Mouse (Mus musculus) heart, embryonic 12.5 days (tissue): Measurements from ENCODE around the gene Ppm1m. TPM values are rescaled to one million over a fixed set of nuclear protein-coding genes. Genes with fewer than 3 reads are reported as not detected.

ENCODE experiments used
- ATAC-seq: fragments of 200-750 bp; cut with Nextera tagmentation; 2 replicates; pipeline ENCODE4 v1.8.0; 2017; ENCODE audit warnings: moderate TSS enrichment, moderate library complexity; ENCODE audit not compliant: insufficient number of reproducible peaks, low FRiP score
- H3K27ac ChIP-seq: fragments of 300-500 bp; sonication (generic); 2 replicates; pipeline ENCODE4 v1.5.1; 2016; ENCODE audit warnings: mild to moderate bottlenecking, moderate library complexity; ENCODE audit not compliant: poor library complexity, severe bottlenecking
- H3K27me3 ChIP-seq: fragments of 300-500 bp; sonication (generic); replicated peaks from 2 replicates; pipeline ENCODE4 v1.6.1; 2016; ENCODE audit warnings: mild to moderate bottlenecking, moderate library complexity
- H3K36me3 ChIP-seq: fragments of 300-500 bp; sonication (generic); 2 replicates; pipeline ENCODE4 v1.6.1; 2016; ENCODE audit warnings: mild to moderate bottlenecking, moderate library complexity
- H3K4me1 ChIP-seq: fragments of 300-500 bp; sonication (generic); replicated peaks from 2 replicates; pipeline ENCODE4 v1.6.1; 2016; ENCODE audit warnings: mild to moderate bottlenecking
- H3K4me2 ChIP-seq: fragments of 300-500 bp; sonication (generic); 2 replicates; pipeline ENCODE4 v1.6.1; 2016; ENCODE audit warnings: mild to moderate bottlenecking, moderate library complexity
- H3K4me3 ChIP-seq: fragments of 300-500 bp; sonication (generic); 2 replicates; pipeline ENCODE4 v1.5.1; 2016; ENCODE audit warnings: mild to moderate bottlenecking
- H3K9ac ChIP-seq: fragments of 300-500 bp; sonication (generic); 2 replicates; pipeline ENCODE4 v1.6.1; 2016; ENCODE audit warnings: mild to moderate bottlenecking, moderate library complexity
- H3K9me3 ChIP-seq: fragments of 300-500 bp; sonication (generic); replicated peaks from 2 replicates; pipeline ENCODE4 v1.6.1; 2016; ENCODE audit warnings: mild to moderate bottlenecking, moderate library complexity
- WGBS: fragments of 180-500 bp; shearing (Covaris S2); methylation state at CpG from one replicate; pipeline ENCODE4 v1.1.7; 2016; 5-methylcytosine and 5-hydroxymethylcytosine counted together
- polyA plus RNA-seq: library from polyadenylated mRNA; unstranded; fragments of >200 nt; fragmentation: Nextera tagmentation; extraction: Ambion mirVana; gene quantifications from 2 replicates; pipeline ENCODE4 v1.2.1, GENCODE M21; 2016

The Ppm1m gene
- polyA plus RNA-seq, 1 experiment from 2014 or later = 30.7 TPM

GRCm38 (mm10) chr9:106191355-106191754 is 8.2 kb downstream of the Ppm1m start:
- peaks cover 88% of the 10 kb centered on the region for H3K36me3 ChIP-seq
- no peak overlapping the region for H3K27ac ChIP-seq
- no peak for ATAC-seq
- H3K9ac ChIP-seq = no peak overlapping the region
- H3K9me3 ChIP-seq = no peaks in the 10 kb centered on the region
- no peaks in the 10 kb centered on the region for H3K27me3 ChIP-seq
- WGBS = 91% methylated on average over 1 of the region's 1 CpGs
- no peaks in the 10 kb centered on the region for H3K4me1 ChIP-seq
- no peak overlapping the region for H3K4me2 ChIP-seq
- no peak overlapping the region for H3K4me3 ChIP-seq

- Histone ChIP-seq H3K9ac (no peak overlapping the region), H3K4me2 (no peak overlapping the region), H3K4me1 (no peaks in the 10 kb centered on the region), H3K27ac (no peak overlapping the region), H3K27me3 (no peaks in the 10 kb centered on the region), H3K36me3 (peaks cover 90% of the 10 kb centered on the region), H3K9me3 (no peaks in the 10 kb centered on the region), H3K4me3 (no peak overlapping the region)
- WGBS = 88% methylated on average over 5 of the region's 5 CpGs
- no peak for ATAC-seq
Measured at GRCm38 (mm10) chr9:106183996-106184395, 15.6 kb downstream of the Ppm1m start.

- ATAC-seq = no peak
- H3K4me2 ChIP-seq = no peak overlapping the region
- no peak overlapping the region for H3K9ac ChIP-seq
- no peak overlapping the region for H3K27ac ChIP-seq
- peaks cover 89% of the 10 kb centered on the region for H3K36me3 ChIP-seq
- WGBS = 90% methylated on average over 4 of the region's 4 CpGs
- no peaks in the 10 kb centered on the region for H3K9me3 ChIP-seq
- H3K4me3 ChIP-seq = no peak overlapping the region
- peaks cover 2% of the 10 kb centered on the region; the same call in 1 of the 2 replicates for H3K4me1 ChIP-seq
- H3K27me3 ChIP-seq = no peaks in the 10 kb centered on the region
Measured at GRCm38 (mm10) chr9:106182146-106182545, 17.4 kb downstream of the Ppm1m start.

- Histone ChIP-seq H3K36me3 (peaks cover 78% of the 10 kb centered on the region), H3K4me3 (no peak overlapping the region), H3K9ac (no peak overlapping the region), H3K27me3 (no peaks in the 10 kb centered on the region), H3K9me3 (no peaks in the 10 kb centered on the region), H3K27ac (no peak overlapping the region), H3K4me1 (peaks cover 10% of the 10 kb centered on the region), H3K4me2 (no peak overlapping the region)
- WGBS = 92% methylated on average over 3 of the region's 3 CpGs
- no peak for ATAC-seq
Measured at GRCm38 (mm10) chr9:106179964-106180363, 19.6 kb downstream of the Ppm1m start.

- ATAC-seq = no peak
- Histone ChIP-seq H3K4me1 (peaks cover 14% of the 10 kb centered on the region), H3K9ac (no peak overlapping the region), H3K9me3 (no peaks in the 10 kb centered on the region), H3K27ac (no peak overlapping the region), H3K4me3 (no peak overlapping the region), H3K27me3 (no peaks in the 10 kb centered on the region), H3K36me3 (peaks cover 73% of the 10 kb centered on the region), H3K4me2 (no peak overlapping the region)
- 69% methylated on average over 2 of the region's 2 CpGs for WGBS
Measured at GRCm38 (mm10) chr9:106179454-106179853, 20.1 kb downstream of the Ppm1m start.

GRCm38 (mm10) chr9:106177799-106178198 is 21.7 kb downstream of the Ppm1m start:
- H3K27me3 ChIP-seq = no peaks in the 10 kb centered on the region
- 91% methylated on average over 6 of the region's 6 CpGs for WGBS
- no peak overlapping the region for H3K4me2 ChIP-seq
- H3K9ac ChIP-seq = no peak overlapping the region
- H3K4me1 ChIP-seq = peaks cover 28% of the 10 kb centered on the region
- no peaks in the 10 kb centered on the region for H3K9me3 ChIP-seq
- no peak for ATAC-seq
- peaks cover 56% of the 10 kb centered on the region for H3K36me3 ChIP-seq
- H3K27ac ChIP-seq = no peak overlapping the region
- H3K4me3 ChIP-seq = no peak overlapping the region

GRCm38 (mm10) chr9:106176769-106177168 is 22.8 kb downstream of the Ppm1m start:
- no peak for ATAC-seq
- WGBS = 90% methylated on average over 5 of the region's 5 CpGs
- H3K9ac ChIP-seq = no peak overlapping the region
- no peaks in the 10 kb centered on the region for H3K9me3 ChIP-seq
- no peak overlapping the region for H3K4me2 ChIP-seq
- no peak overlapping the region for H3K4me3 ChIP-seq
- no peaks in the 10 kb centered on the region for H3K27me3 ChIP-seq
- peaks cover 46% of the 10 kb centered on the region for H3K36me3 ChIP-seq
- peaks cover 28% of the 10 kb centered on the region for H3K4me1 ChIP-seq
- H3K27ac ChIP-seq = no peak overlapping the region

GRCm38 (mm10) chr9:106175552-106176200 is 23.9 kb downstream of the Ppm1m start:
- Histone ChIP-seq H3K4me1 (peaks cover 28% of the 10 kb centered on the region), H3K9ac (no peak overlapping the region), H3K4me3 (no peak overlapping the region), H3K9me3 (no peaks in the 10 kb centered on the region), H3K36me3 (peaks cover 35% of the 10 kb centered on the region), H3K27me3 (no peaks in the 10 kb centered on the region), H3K27ac (no peak overlapping the region), H3K4me2 (no peak overlapping the region)
- WGBS = 49% methylated on average over 3 of the region's 3 CpGs
- no peak for ATAC-seq

- H3K27me3 ChIP-seq = no peaks in the 10 kb centered on the region
- 58% methylated on average over 2 of the region's 2 CpGs for WGBS
- H3K27ac ChIP-seq = no peak overlapping the region
- ATAC-seq = no peak
- H3K4me3 ChIP-seq = peak overlapping the region; percentile 35
- H3K4me1 ChIP-seq = peaks cover 32% of the 10 kb centered on the region
- no peaks in the 10 kb centered on the region for H3K9me3 ChIP-seq
- H3K4me2 ChIP-seq = peak overlapping the region; percentile 86
- peaks cover 21% of the 10 kb centered on the region for H3K36me3 ChIP-seq
- H3K9ac ChIP-seq = 0 out of 2 replicates have a peak overlapping the region, but pooled peaks have one; percentile 40
Measured at GRCm38 (mm10) chr9:106173363-106173762, 26.2 kb downstream of the Ppm1m start.

GRCm38 (mm10) chr9:106172527-106172926 is 27.0 kb downstream of the Ppm1m start:
- Histone ChIP-seq H3K27ac (no peak overlapping the region), H3K4me3 (peak overlapping the region; percentile 81), H3K27me3 (no peaks in the 10 kb centered on the region), H3K9ac (peak overlapping the region; percentile 92; the same call in 1 of the 2 replicates), H3K4me2 (peak overlapping the region; percentile 86), H3K4me1 (peaks cover 32% of the 10 kb centered on the region), H3K36me3 (peaks cover 13% of the 10 kb centered on the region), H3K9me3 (no peaks in the 10 kb centered on the region)
- 5% methylated on average over 3 of the region's 3 CpGs for WGBS
- no peak for ATAC-seq

- H3K9ac ChIP-seq = peak overlapping the region; percentile 92
- H3K4me3 ChIP-seq = peak overlapping the region; percentile 81
- peaks cover 3% of the 10 kb centered on the region for H3K36me3 ChIP-seq
- peak; percentile 50 for ATAC-seq
- H3K4me1 ChIP-seq = peaks cover 28% of the 10 kb centered on the region
- under 1% methylated on average over 30 of the region's 30 CpGs for WGBS
- no peaks in the 10 kb centered on the region for H3K9me3 ChIP-seq
- peak overlapping the region; percentile 86 for H3K4me2 ChIP-seq
- H3K27ac ChIP-seq = peak overlapping the region; percentile 96
- no peaks in the 10 kb centered on the region for H3K27me3 ChIP-seq
Measured at GRCm38 (mm10) chr9:106171346-106172158, 28.0 kb downstream of the Ppm1m start.
